Mouse (Mus musculus) embryonic fibroblast, embryonic 13.5 days (primary cell): ENCODE data around the gene BC025920.

ENCODE experiments used
- CTCF ChIP-seq: IDR thresholded peaks from 2 replicates; pipeline ENCODE4 v1.5.1; 2011; ENCODE audit warnings: mild to moderate bottlenecking, control low read depth, low read length, moderate library complexity, borderline replicate concordance; ENCODE audit not compliant: insufficient read depth
- POLR2A ChIP-seq: IDR thresholded peaks from 2 replicates; pipeline ENCODE4 v1.6.1; 2011; ENCODE audit warnings: low read depth, mild to moderate bottlenecking, control low read depth, low read length, moderate library complexity

DNA sequence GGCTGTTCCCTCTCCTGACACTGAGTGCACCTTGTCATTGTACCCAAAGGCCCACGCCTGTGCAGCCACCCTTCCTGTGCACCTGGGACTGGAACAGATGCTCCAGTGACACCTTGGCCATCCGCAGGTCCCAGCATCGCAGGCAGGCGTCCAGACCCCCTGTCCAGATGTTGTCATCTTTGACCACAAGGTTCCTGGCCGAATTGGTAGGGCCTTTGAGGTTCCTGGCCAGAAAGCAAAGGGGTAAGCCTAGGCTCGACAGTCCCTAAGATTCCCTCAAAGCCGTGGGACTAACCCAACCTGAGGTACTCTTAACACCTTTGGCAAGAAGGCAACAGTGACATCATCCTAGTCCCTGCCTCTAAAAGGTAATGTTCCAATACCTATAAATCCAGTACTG lies 13.4 kb upstream of the BC025920 start:
- TF ChIP-seq POLR2A (no peak), CTCF (no peak)
